Mouse (Mus musculus): ENCODE results near the gene Fkbp4. TPM values are rescaled to one million over a fixed set of nuclear protein-coding genes. Genes with fewer than 3 reads are reported as not detected.

The Fkbp4 gene
- polyA plus RNA-seq, 1 experiment from 2014 or later: 80.2 TPM

DNA sequence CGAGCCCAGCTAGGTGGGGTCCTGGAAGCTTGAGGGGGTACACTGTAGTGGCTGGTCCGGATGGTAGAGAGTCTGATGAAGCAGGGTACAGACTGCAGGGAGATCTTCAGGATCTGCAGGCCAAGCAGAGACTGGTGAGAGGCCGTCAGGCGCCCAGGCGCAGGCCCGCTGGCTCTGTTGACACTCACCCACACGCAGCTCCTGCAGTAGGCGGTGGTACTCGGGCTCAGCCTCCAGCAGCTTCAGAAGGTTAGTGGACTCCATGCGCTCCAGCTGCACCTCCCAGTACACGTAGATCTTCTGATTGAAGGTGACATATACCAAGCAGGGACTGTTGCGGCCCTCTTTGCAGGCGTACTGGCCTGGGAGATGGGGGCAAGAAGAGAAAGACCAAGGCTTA, 28.2 kb downstream of the Fkbp4 start:
- 86% methylated on average over 13 of the region's 13 CpGs for WGBS (ENCODE audit: insufficient replicate concordance)
- peaks cover 23% of the 10 kb centered on the region for H3K36me3 ChIP-seq (replicated peaks; ENCODE audit: insufficient read depth, low read length)
- ATAC-seq (no peak), DNase-seq (no peak)
- no peak overlapping the region for H3K27ac ChIP-seq (ENCODE audit: low read depth)
- no peak overlapping the region for H3K4me2 ChIP-seq (ENCODE audit: low read depth, low read length)
- TF ChIP-seq EP300 (IDR thresholded peaks at IDR 0.05; ENCODE audit: low read depth): no peak
- no peak overlapping the region for H3K9ac ChIP-seq (replicated peaks)
- H3K4me3 ChIP-seq (ENCODE audit: low read depth, low read length): no peak overlapping the region
- H3K27me3 ChIP-seq (ENCODE audit: insufficient read depth, low read length): no peaks in the 10 kb centered on the region
- no peaks in the 10 kb centered on the region for H3K4me1 ChIP-seq (ENCODE audit: insufficient read depth)
- no peaks in the 10 kb centered on the region for H3K9me3 ChIP-seq (ENCODE audit: low read length)

DNA sequence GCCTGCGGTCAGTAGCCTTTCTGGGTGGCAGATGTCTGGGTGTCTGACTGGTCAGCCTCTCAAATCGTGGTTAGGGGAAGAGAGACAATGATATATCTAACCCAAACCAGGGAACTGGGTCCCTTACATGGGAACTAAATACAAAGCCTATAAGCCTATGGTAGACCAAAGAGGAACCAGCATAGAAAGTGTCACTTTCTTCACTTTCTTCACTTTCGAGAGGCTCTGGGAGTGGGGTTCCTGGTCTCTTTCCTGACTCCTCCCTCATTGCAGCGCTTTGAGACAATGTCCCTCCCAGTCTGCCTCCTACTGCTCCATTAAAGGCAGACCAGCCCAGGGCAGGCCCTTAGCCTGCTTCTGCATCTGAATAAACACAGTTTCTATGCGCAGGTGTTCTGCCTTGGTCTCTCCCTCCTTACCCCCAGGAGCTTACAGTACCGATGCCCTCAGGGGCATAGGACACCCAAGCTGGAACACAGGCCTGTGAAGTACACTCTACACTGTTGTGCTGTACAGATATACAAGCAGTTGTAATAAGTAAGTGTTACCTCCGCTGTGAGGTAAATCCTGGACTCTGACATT, 29.8 kb downstream of the Fkbp4 start:
- 0 out of 2 replicates have a peak, but pooled peaks have one; percentile 13 for ATAC-seq
- no peaks in the 10 kb centered on the region for H3K9me3 ChIP-seq (ENCODE audit: low read length)
- H3K27ac ChIP-seq (ENCODE audit: low read depth): no peak overlapping the region
- H3K4me2 ChIP-seq (ENCODE audit: low read depth, low read length): no peak overlapping the region
- 74% methylated on average over 7 of the region's 7 CpGs for WGBS (ENCODE audit: insufficient replicate concordance)
- no peak for DNase-seq
- no peaks in the 10 kb centered on the region for H3K27me3 ChIP-seq (ENCODE audit: insufficient read depth, low read length)
- H3K4me1 ChIP-seq (ENCODE audit: insufficient read depth): no peaks in the 10 kb centered on the region
- no peak for TF ChIP-seq EP300 (IDR thresholded peaks at IDR 0.05; ENCODE audit: low read depth)
- H3K9ac ChIP-seq (replicated peaks): no peak overlapping the region
- H3K36me3 ChIP-seq (replicated peaks; ENCODE audit: insufficient read depth, low read length): peaks cover 23% of the 10 kb centered on the region
- H3K4me3 ChIP-seq (ENCODE audit: low read depth, low read length): no peak overlapping the region

DNA sequence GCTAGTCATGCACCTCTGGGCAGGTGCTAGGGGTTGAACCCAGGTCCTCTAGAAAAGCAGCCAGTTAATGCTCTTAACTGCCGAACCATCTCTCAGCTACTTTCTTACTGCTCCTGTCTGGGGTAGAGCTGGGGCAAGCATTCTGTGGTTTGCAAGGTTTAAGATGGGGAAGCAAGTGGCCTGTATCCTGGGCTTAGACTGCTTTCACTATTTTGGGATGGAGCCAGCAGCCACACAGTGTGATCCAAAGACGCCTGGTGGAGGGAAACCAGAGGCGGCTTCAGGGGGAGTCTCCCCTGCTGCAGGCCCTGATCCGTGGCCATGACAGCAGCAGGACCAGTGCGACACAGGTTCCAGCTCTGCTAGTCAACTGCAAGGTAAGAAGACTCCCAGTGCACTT, 33.8 kb downstream of the Fkbp4 start:
- whole genome bisulfite sequencing (ENCODE audit: insufficient replicate concordance): 60% methylated on average over 5 of the region's 5 CpGs
- Histone ChIP-seq H3K4me2 (ENCODE audit: low read depth, low read length) (no peak overlapping the region), H3K27me3 (ENCODE audit: insufficient read depth, low read length) (no peaks in the 10 kb centered on the region), H3K9ac (replicated peaks) (no peak overlapping the region), H3K4me1 (ENCODE audit: insufficient read depth) (no peaks in the 10 kb centered on the region), H3K9me3 (ENCODE audit: low read length) (no peaks in the 10 kb centered on the region), H3K36me3 (replicated peaks; ENCODE audit: insufficient read depth, low read length) (no peaks in the 10 kb centered on the region), H3K4me3 (ENCODE audit: low read depth, low read length) (no peak overlapping the region), H3K27ac (ENCODE audit: low read depth) (no peak overlapping the region)
- TF ChIP-seq CTCF (IDR thresholded peaks at IDR 0.05; ENCODE audit: low read depth) (no peak), EP300 (IDR thresholded peaks at IDR 0.05; ENCODE audit: low read depth) (no peak)
- ATAC-seq: no peak
- no peak for DNase-seq

DNA sequence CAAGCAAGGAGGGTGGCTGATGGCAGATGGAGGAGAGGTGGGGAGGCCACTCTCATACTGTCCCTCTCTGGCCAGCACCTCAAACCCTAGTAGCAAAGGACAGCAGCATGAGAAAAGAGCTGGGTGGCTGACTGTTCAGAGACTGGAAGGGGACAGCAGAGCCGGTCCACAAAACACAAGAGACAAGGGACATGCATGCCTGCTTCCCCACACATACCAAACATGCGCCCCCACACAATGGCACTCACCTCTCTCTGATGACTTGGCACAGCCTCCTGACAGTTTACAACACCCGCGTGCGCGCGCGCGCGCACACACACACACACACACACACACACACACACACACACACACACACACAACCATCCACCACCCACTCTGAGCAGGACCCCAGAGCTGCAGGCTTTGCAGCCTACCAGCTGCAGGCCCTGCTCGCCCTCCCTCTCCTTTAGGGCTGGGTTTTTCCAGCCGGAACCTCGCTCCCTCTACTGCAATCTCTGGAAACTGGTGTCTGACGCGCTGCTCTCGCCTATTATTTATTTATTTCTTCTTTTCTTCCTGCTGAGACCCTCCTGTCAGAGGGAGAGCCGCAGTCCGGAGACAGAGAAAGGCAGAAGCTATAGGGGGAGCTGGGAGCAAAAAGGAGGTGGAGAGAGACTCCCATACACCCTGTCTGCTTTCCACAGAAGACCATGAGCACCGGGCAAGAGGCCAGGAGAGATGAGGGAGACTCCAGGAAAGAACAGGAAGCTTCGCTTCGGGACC, 38.9 kb downstream of the Fkbp4 start:
- TF ChIP-seq CTCF (IDR thresholded peaks at IDR 0.05; ENCODE audit: low read depth) (no peak), EP300 (IDR thresholded peaks at IDR 0.05; ENCODE audit: low read depth) (no peak)
- peak overlapping the region; percentile 5 for H3K4me3 ChIP-seq (ENCODE audit: low read depth, low read length)
- H3K27ac ChIP-seq (ENCODE audit: low read depth): no peak overlapping the region

DNA sequence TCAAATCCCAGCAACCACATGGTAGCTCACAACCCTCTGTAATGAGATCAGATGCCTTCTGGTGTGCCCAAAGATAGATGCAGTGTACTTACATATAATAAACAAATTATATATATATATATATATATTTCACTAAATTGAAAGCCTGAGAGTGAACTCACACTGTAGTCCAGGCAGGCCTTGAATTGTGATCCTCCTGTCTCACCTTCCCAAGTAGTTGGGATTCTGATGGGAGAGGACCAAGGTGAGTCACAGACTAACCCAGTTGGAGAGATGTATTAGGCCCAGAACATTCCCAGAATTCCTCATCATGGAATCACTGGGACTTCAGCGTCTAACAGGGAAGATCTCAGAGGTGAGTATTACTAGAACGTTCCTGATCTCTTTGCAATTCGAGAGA, 39.5 kb downstream of the Fkbp4 start, which contains the start of gene Nrip2:
Gene Nrip2, plus strand, starts transcription at position 301 of the 400 bp plus-strand sequence.
- H3K36me3 ChIP-seq (replicated peaks; ENCODE audit: insufficient read depth, low read length): no peaks in the 10 kb centered on the region
- no peaks in the 10 kb centered on the region for H3K9me3 ChIP-seq (ENCODE audit: low read length)
- H3K27me3 ChIP-seq (ENCODE audit: insufficient read depth, low read length): no peaks in the 10 kb centered on the region
- H3K9ac ChIP-seq (replicated peaks): no peak within 1 kb of the TSS
- no peaks in the 10 kb centered on the region for H3K4me1 ChIP-seq (ENCODE audit: insufficient read depth)
- TF ChIP-seq CTCF (IDR thresholded peaks at IDR 0.05; ENCODE audit: low read depth): no peak
- TF ChIP-seq EP300 (IDR thresholded peaks at IDR 0.05; ENCODE audit: low read depth): no peak
- peak within 1 kb of the TSS; percentile 51 for H3K4me2 ChIP-seq (ENCODE audit: low read depth, low read length)
- 0 out of 2 replicates have a peak within 1 kb of the TSS, but pooled peaks have one; percentile 51 for H3K27ac ChIP-seq (ENCODE audit: low read depth)
- ATAC-seq: no peak
- WGBS (ENCODE audit: insufficient replicate concordance): 74% methylated on average over 3 of the region's 3 CpGs
- DNase-seq: no peak
- H3K4me3 ChIP-seq (ENCODE audit: low read depth, low read length): peak within 1 kb of the TSS; percentile 5

More for the DNA sequence above, 38.9 kb downstream of the Fkbp4 start:
- peak; percentile 23 for DNase-seq
- H3K9me3 ChIP-seq (ENCODE audit: low read length): no peaks in the 10 kb centered on the region
- H3K4me2 ChIP-seq (ENCODE audit: low read depth, low read length): peak overlapping the region; percentile 51
- WGBS (ENCODE audit: insufficient replicate concordance): 47% methylated on average over 14 of the region's 21 CpGs
- ATAC-seq: 0 out of 2 replicates have a peak, but pooled peaks have one; percentile 16
- no peaks in the 10 kb centered on the region for H3K36me3 ChIP-seq (replicated peaks; ENCODE audit: insufficient read depth, low read length)
- H3K4me1 ChIP-seq (ENCODE audit: insufficient read depth): no peaks in the 10 kb centered on the region
- H3K27me3 ChIP-seq (ENCODE audit: insufficient read depth, low read length): no peaks in the 10 kb centered on the region
- H3K9ac ChIP-seq (replicated peaks): no peak overlapping the region

DNA sequence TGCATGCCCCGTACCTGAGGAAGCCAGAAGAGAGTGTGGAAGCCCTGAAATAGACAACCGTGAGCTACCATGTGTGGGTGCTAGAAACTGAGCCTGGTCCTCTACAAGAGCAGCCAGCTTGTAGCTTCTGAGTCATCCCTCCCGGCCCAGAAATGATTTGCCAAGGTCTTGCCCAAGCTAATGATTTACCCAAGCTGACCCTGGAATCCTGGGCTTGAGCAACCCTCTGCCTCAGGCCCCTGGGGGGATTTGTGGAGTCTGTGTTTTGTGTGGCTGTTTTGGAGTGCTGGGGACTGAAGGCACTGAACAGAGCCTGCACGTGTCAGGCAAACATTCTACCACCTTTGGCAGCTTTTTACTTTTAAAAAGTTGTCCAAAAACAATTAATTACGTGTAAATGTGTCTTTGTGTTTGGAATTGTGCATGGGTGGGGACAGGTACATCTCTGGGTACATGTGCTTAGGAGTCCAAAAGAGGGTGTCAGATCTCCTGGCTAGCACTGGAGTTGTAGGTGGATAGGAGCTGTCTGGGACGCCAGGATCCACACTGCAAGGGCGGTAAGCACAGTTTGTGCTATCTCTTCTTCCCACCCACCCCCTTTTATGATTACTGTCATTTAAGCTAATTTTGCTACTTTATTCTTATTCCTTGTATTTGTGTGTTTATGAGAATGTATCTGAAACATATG, 40.8 kb downstream of the Fkbp4 start:
- peak; percentile 53 for DNase-seq
- 54% methylated on average over 7 of the region's 7 CpGs for WGBS (ENCODE audit: insufficient replicate concordance)
- no peaks in the 10 kb centered on the region for H3K27me3 ChIP-seq (ENCODE audit: insufficient read depth, low read length)
- H3K27ac ChIP-seq (ENCODE audit: low read depth): peak overlapping the region; percentile 51; the same call in 1 of the 2 replicates
- no peak overlapping the region for H3K4me3 ChIP-seq (ENCODE audit: low read depth, low read length)
- no peak for TF ChIP-seq CTCF (IDR thresholded peaks at IDR 0.05; ENCODE audit: low read depth)
- TF ChIP-seq EP300 (IDR thresholded peaks at IDR 0.05; ENCODE audit: low read depth): no peak
- no peak overlapping the region for H3K4me2 ChIP-seq (ENCODE audit: low read depth, low read length)
- peak; percentile 88 for ATAC-seq
- H3K4me1 ChIP-seq (ENCODE audit: insufficient read depth): no peaks in the 10 kb centered on the region
- no peaks in the 10 kb centered on the region for H3K36me3 ChIP-seq (replicated peaks; ENCODE audit: insufficient read depth, low read length)
- no peak overlapping the region for H3K9ac ChIP-seq (replicated peaks)
- H3K9me3 ChIP-seq (ENCODE audit: low read length): no peaks in the 10 kb centered on the region
